Mouse (Mus musculus): ENCODE data around the gene 9130230L23Rik.

The 9130230L23Rik gene

GRCm38 (mm10) chr5:66004134-66004925 is at the start of gene 9130230L23Rik:
Gene 9130230L23Rik, minus strand, starts transcription at chr5:66004285.
- no peak for DNase-seq

- peak; percentile 78 for DNase-seq
These were observed 48.9 kb upstream of the 9130230L23Rik start for GRCm38 (mm10) chr5:66052777-66053548.

GRCm38 (mm10) chr5:66050841-66051240 is 46.8 kb upstream of the 9130230L23Rik start:
- DNase-seq = no peak

GRCm38 (mm10) chr5:66046356-66046755 is 42.3 kb upstream of the 9130230L23Rik start:
- no peak for DNase-seq

GRCm38 (mm10) chr5:66043897-66044296 is 39.8 kb upstream of the 9130230L23Rik start:
- DNase-seq = no peak

- peak; percentile 49 for DNase-seq
These were observed 38.7 kb upstream of the 9130230L23Rik start for GRCm38 (mm10) chr5:66042651-66043340.

GRCm38 (mm10) chr5:66040744-66041279 is 36.7 kb upstream of the 9130230L23Rik start:
- no peak for DNase-seq

GRCm38 (mm10) chr5:66039813-66040212 is 35.7 kb upstream of the 9130230L23Rik start:
- no peak for DNase-seq

GRCm38 (mm10) chr5:66037066-66037465 is 33.0 kb upstream of the 9130230L23Rik start:
- DNase-seq = no peak

- no peak for DNase-seq
These were observed 32.5 kb upstream of the 9130230L23Rik start for GRCm38 (mm10) chr5:66036440-66037054.

- DNase-seq = peak; percentile 75
These were observed 30.5 kb upstream of the 9130230L23Rik start for GRCm38 (mm10) chr5:66034375-66035195.

- DNase-seq = no peak
These were observed 28.7 kb upstream of the 9130230L23Rik start for GRCm38 (mm10) chr5:66032826-66033225.

- DNase-seq = no peak
These were observed 27.6 kb upstream of the 9130230L23Rik start for GRCm38 (mm10) chr5:66031699-66032098.

- no peak for DNase-seq
These were observed 24.1 kb upstream of the 9130230L23Rik start for GRCm38 (mm10) chr5:66028232-66028631.

- no peak for DNase-seq
These were observed 23.1 kb upstream of the 9130230L23Rik start for GRCm38 (mm10) chr5:66027206-66027605.

GRCm38 (mm10) chr5:66026796-66027195 is 22.7 kb upstream of the 9130230L23Rik start:
- no peak for DNase-seq

GRCm38 (mm10) chr5:66015449-66015961 is 11.4 kb upstream of the 9130230L23Rik start:
- DNase-seq = peak; percentile 38

GRCm38 (mm10) chr5:66014437-66014836 is 10.4 kb upstream of the 9130230L23Rik start:
- DNase-seq = peak; percentile 69

- DNase-seq = peak; percentile 61
These were observed 9.9 kb upstream of the 9130230L23Rik start for GRCm38 (mm10) chr5:66013999-66014398.

- no peak for DNase-seq
These were observed 4.3 kb upstream of the 9130230L23Rik start for GRCm38 (mm10) chr5:66008245-66008967.
